Comparison of ENCODE assay signal across 13 mouse cellular contexts in genomic region chr5:141380774-141381156, GRCm38 (mm10).
DNase-seq lines count a peak whose midpoint lies in the region; ATAC-seq and TF ChIP-seq lines count a peak whose summit lies in the region.
"Had no signal": no experiment of that assay in that cellular context is flagged by ENCODE, and none has a peak within 500 bp of the region (broad histone marks: within the 10 kb centered on the region; RNA-seq: fewer than 3 reads in every experiment).

No protein-coding gene starts in this region.

- peaks cover 4% of the 10 kb centered on the region; the same call in 1 of the 2 replicates for H3K79me2 ChIP-seq in liver, adult 2 months (ENCODE audit: control insufficient read depth, insufficient read depth, low read length)

- H3K9me3 ChIP-seq in hindbrain, embryonic 10.5 days: no peaks in the 10 kb centered on the region
- H3K9me3 ChIP-seq in liver, embryonic 16.5 days (replicated peaks; ENCODE audit: control insufficient read depth, low read length): no peaks in the 10 kb centered on the region
- H3K9me3 ChIP-seq: limb, embryonic 15.5 days had no signal

- peaks cover 24% of the 10 kb centered on the region for H3K4me1 ChIP-seq in liver, adult 2 months (ENCODE audit: control insufficient read depth, insufficient read depth, low read length)
- H3K4me1 ChIP-seq in hindbrain, embryonic 10.5 days (replicated peaks): peaks cover 19% of the 10 kb centered on the region
- no peaks in the 10 kb centered on the region for H3K4me1 ChIP-seq in liver, embryonic 16.5 days (ENCODE audit: control insufficient read depth, low read depth, low read length)

- peak overlapping the region; percentile 24; the same call in 1 of the 2 replicates for H3K4me2 ChIP-seq in liver, embryonic 16.5 days (ENCODE audit: low read depth, low read length)
- H3K4me2 ChIP-seq: limb, embryonic 15.5 days had no signal

- peak overlapping the region; percentile 87 for H3K27ac ChIP-seq in liver, adult 2 months (replicated peaks; ENCODE audit: insufficient read depth, low read depth, low read length)
- H3K27ac ChIP-seq in hindbrain, embryonic 10.5 days: peak overlapping the region; percentile 77
- no peak overlapping the region for H3K27ac ChIP-seq in liver, embryonic 16.5 days (ENCODE audit: low read length)
- H3K27ac ChIP-seq: limb, embryonic 15.5 days had no signal

- WGBS in liver, adult 2 months: 29% methylated on average over 3 of the region's 3 CpGs
- WGBS in hindbrain, embryonic 10.5 days: 70% methylated on average over 3 of the region's 3 CpGs
- WGBS in liver, embryonic 16.5 days (ENCODE audit: insufficient replicate concordance): 51% methylated on average over 3 of the region's 3 CpGs

- H3K27me3 ChIP-seq in liver, adult 2 months (ENCODE audit: control insufficient read depth, insufficient read depth, low read length): no peaks in the 10 kb centered on the region
- H3K27me3 ChIP-seq in hindbrain, embryonic 10.5 days (ENCODE audit: insufficient read depth, poor library complexity, severe bottlenecking): no peaks in the 10 kb centered on the region
- H3K27me3 ChIP-seq in liver, embryonic 16.5 days (ENCODE audit: control insufficient read depth, insufficient read depth, low read depth, low read length): no peaks in the 10 kb centered on the region
- H3K27me3 ChIP-seq: limb, embryonic 15.5 days had no signal

- peak overlapping the region; percentile 41 for H3K4me3 ChIP-seq in liver, adult 2 months (ENCODE audit: insufficient read depth, low read depth, low read length)
- no peak overlapping the region for H3K4me3 ChIP-seq in hindbrain, embryonic 10.5 days
- peak overlapping the region; percentile 15; the same call in 1 of the 2 replicates for H3K4me3 ChIP-seq in liver, embryonic 16.5 days (ENCODE audit: low read depth, low read length)
- H3K4me3 ChIP-seq: limb, embryonic 15.5 days had no signal

- ATAC-seq in liver, embryonic 16.5 days (ENCODE audit: low read depth): peak; percentile 62; the same call in 1 of the 2 replicates

- no peaks in the 10 kb centered on the region for H3K36me3 ChIP-seq in liver, adult 2 months (ENCODE audit: control insufficient read depth, insufficient read depth, low read length)
- no peaks in the 10 kb centered on the region for H3K36me3 ChIP-seq in hindbrain, embryonic 10.5 days
- no peaks in the 10 kb centered on the region for H3K36me3 ChIP-seq in liver, embryonic 16.5 days (ENCODE audit: control insufficient read depth, insufficient read depth)
- H3K36me3 ChIP-seq: limb, embryonic 15.5 days had no signal

- 0 out of 2 replicates have a peak, but pooled peaks have one; percentile 21 for TF ChIP-seq POLR2A in liver, adult 2 months (IDR thresholded peaks at IDR 0.05; ENCODE audit: extremely low read depth, insufficient read depth, low read length)

- DNase-seq in liver, adult 2 months (ENCODE audit: extremely low read depth, low read depth, low spot score): peak; percentile 95
- DNase-seq in liver: no peak
- DNase-seq in hindbrain, embryonic 10.5 days (ENCODE audit: low spot score): no peak
- peak; percentile 30 to 71 for DNase-seq in kidney, adult 8-10 months
- no peak for DNase-seq in ovary, postnatal 14 days (ENCODE audit: low spot score)
- DNase-seq in lung, postnatal 25 days (ENCODE audit: low spot score): no peak
- DNase-seq in lung, postnatal 10 days: no peak
- DNase-seq: B cell, adult 2 months; cerebellum, postnatal 14 days; heart, adult 18-20 months; midbrain, embryonic 14.5 days had no signal

- TF ChIP-seq CTCF in liver, adult 2 months (IDR thresholded peaks at IDR 0.05; ENCODE audit: low read depth, low read length): no peak

- peak overlapping the region; percentile 68 for H3K9ac ChIP-seq in liver, adult 2 months (ENCODE audit: low read depth, low read length)
- H3K9ac ChIP-seq in liver, embryonic 16.5 days (ENCODE audit: low read depth, low read length): no peak overlapping the region
- H3K9ac ChIP-seq: limb, embryonic 15.5 days had no signal

Comparison
In these comparisons a context has a peak if more than half of its experiments do, and no peak if none do; other contexts are left out.
1. DNase-seq: peak in liver, adult 2 months (single experiment) and kidney, adult 8-10 months (2 of 2); none in liver (single experiment), hindbrain, embryonic 10.5 days (single experiment), ovary, postnatal 14 days (single experiment), lung, postnatal 25 days (single experiment) and lung, postnatal 10 days (single experiment).